22 mouse cellular contexts compared by ENCODE assay signal in genomic region chr7:52157753-52158152, GRCm38 (mm10).
"Had no signal": no experiment of that assay in that cellular context is flagged by ENCODE, and none has a peak within 500 bp of the region (broad histone marks: within the 10 kb centered on the region; RNA-seq: fewer than 3 reads in every experiment).

No protein-coding gene starts in this region.

- DNase-seq: heart, postnatal 10 days; heart, postnatal 14 days; heart, postnatal 36 days; heart, postnatal 4 days; kidney, adult 11 months; kidney, adult 18-20 months; kidney, adult 2 months; kidney, adult 8-10 months; kidney, adult 9 months; kidney, postnatal 10 days; kidney, postnatal 14 days; kidney, postnatal 25 days; kidney, postnatal 36 days; kidney, postnatal 4 days; layer of hippocampus, adult 9-11 months; layer of hippocampus, postnatal 36 days had no signal

- ATAC-seq: hindbrain, embryonic 16.5 days; hindbrain, postnatal 0 days; inflammation-experienced regulatory T-cells, adult 6 months; intestine, embryonic 15.5 days; intestine, embryonic 16.5 days; intestine, postnatal 0 days had no signal
